Mouse (Mus musculus) monocyte, adult 2 months (primary cell): Measurements from ENCODE around the gene Trim63.

ENCODE experiments used
- DNase-seq, 2 experiments: peaks; one replicate each; pipeline ENCODE4 v3.0.0; 2022; ENCODE audit warnings: low spot score in 2 of 2, low read depth in 1 of 2

Trim63 gene

DNA sequence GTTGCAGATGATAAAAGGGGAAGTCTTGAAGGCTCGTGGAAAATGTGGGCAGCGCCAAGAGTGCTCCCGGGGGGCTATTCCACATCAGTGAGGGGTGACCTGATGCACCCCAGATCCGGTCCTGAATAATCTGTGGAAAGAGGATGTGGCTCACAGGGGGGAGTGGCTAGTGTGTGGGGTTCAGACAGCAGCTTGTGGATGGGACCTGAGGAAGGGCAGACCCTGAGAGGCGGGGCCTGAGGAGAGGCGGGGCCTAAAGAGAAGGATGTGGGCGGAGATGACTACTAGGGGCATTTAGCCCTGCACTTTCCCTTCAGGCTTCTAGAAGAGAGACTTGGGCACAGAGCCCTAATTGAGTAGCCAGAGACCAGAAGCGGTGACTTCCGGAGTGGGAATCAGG is 47.7 kb downstream of the Trim63 start:
- peak in 1 of 2 experiments; percentile 52 for DNase-seq

DNA sequence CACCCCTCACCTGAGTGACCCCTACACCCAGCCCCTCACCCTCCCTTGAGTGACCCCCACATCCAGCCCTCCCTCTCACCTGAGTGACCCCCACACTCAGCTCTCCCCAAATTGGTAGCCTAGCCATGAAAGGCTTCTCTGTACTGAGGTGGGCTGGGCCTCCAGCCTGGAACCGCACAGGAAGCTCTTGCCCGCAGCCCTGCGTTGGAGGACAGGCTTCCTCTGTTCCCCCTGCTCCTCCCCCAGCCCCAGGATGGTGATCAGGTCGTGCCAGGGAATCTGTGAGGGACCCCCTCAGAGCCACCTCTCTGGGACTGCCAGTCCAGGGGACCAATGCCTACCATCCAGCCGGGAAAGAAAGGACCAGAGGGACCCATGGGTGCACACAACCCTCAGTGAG is 50.4 kb downstream of the Trim63 start:
- no peak for DNase-seq

DNA sequence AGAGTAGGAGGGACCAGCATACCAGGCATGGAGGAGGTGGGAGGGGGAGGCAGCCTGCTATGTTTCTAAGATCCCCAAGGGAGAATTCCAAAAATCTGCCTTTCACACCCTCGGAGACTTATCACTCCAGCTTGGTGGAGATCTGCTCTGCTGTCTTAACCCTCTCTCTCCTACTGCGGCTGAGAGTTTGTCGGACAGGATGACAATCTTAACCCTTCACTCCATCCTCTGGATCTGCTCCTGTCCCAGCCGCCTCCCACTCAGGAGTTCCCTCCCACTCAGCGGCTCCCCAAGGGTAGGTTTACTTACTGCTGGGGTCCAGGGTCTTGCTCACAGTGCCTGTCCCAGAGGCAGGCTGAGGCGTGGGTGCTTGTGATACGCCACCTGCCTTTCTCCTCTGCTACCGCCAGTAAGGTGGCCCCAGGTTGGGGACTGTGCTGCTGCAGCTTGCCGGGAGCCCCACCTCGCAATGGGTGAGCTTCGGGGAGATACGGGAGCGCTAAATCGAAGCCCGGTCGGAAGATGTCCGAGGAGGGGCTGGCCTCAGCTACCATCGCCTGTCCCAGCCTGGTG is 55.8 kb downstream of the Trim63 start:
- no peak for DNase-seq

DNA sequence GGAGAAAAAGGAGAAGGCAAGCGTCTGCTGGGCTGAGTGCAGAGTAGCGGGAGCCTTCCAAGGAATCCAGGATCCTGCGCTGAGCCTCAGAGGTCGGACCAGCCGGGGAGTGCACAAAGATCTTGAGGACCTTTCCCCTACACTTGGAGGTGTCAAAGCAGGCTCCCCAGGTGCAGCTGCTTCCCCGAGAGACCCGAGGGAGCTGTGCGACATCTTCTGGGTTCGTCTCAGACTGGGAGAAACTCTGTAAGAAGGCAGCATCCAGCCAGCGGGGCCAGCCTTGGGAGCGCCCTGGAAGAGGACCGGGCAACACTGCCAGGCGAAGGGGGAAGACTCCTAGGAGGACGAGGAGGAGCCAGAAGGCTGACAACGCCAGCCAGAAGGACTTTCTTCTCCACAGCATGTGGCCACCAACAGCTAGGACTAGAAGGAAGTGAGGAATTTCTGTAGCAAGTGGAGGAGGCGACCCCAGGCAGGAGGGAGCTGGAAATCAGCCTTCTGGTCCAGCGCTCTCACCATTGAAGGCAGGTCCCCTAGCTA is 56.5 kb downstream of the Trim63 start:
- no peak for DNase-seq

DNA sequence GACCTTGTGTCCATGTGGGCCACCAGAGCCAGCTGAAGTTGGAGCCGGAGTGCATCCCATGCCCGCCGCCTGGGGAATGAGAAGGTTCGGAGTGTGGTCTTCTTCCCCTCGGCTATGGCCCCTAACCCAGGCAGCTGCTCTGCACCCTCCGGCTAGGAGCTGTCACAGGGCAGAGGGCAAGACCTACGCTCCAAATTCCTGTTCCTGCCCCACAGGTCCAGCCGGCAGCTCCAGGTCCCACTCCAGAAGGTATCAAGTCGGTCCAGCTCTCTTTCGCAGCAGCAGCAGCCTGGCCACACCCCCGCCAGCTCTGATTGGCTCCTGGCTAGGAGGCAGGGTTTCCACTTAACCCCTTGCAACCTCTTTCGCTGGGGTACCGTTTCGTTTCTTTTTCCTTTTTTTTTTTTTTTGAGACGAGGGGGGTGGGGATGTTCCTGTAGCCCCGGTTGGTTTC is 57.4 kb downstream of the Trim63 start:
- no peak for DNase-seq

DNA sequence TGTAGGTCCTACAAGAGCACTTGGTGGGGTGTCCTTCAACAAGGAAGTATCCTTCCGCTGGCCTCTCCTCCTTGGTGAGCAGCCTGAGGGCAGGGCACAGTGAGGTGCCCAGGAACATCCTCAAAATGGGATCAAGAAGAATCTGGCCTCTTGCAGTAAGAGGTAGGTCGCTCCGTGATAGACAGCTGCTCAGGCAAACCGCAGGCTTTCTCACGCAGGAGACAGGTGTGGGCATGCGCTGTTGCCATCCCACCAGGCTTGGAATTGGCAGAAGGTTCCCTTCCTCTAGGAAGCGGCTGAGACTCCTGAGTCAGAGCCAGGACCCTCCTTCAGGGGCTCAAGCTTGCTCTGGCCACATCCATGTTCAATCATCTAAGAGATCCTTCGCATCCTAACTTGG is 58.4 kb downstream of the Trim63 start:
- no peak for DNase-seq

DNA sequence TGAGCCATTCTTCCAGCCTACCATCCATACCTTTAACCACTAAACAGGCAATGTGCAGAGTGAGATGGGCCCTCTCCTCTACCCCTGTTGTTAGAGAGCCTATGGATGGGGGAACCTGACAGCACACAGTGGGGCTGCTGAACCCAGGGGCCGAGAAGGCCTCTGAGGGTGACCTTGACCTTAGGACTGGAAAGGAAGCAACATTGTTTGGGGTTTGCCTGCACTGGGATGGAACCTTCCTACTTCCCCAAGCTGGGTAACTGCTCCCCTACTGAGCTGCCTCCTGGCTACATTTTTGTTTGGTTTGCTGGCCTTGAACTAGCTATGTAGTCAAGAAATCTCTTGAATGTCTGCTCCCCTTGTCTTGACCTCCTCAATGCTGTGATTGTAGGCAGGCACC is 59.4 kb downstream of the Trim63 start:
- no peak for DNase-seq

DNA sequence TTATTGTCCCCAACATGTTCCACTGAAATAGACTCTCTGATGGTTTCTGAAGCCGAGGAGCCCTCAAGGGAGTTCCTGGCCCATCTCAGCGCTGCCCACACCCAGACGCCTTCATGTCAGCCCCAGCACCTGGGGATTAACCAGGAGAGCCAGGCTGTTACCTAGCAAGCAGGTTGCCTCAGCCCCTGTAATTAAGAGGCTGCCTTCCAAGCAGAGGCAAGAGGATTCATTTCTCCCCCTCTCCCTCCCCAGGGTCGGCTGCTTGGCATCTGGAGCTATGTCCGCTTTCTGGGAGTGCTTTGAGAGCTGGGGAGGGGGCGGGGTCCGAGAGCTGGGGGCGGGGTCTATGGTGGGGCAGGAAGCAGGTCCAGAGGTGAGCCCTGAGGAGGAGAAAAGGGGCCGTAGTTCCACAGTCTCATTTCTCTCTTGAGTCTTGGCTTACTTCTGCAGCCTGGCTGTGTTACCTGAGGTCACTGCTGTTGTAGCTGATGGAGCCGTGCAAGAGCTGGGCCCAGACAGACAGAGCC is 63.2 kb downstream of the Trim63 start:
- DNase-seq = no peak
